Comparison of ENCODE assay signal across 31 mouse cellular contexts in the genomic region with DNA sequence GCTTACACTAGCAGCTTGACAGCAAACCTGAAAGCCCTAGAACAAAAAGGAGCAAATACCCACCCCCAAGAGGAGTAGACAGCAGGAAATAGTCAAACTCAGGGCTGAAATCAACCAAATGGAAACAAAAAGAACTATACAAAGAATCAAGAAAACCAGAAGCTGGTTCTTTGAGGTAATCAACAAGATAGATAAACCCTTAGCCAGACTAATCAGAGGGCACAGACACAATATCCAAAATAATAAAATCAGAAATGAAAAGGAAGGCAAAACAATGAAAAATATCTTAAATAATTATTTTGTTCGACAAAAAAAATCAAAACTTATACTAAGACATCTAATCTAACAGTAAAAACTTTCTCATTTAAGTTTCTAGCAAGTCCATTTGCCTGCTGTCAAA.
"Had no signal": no experiment of that assay in that cellular context is flagged by ENCODE, and none has a peak within 500 bp of the region (broad histone marks: within the 10 kb centered on the region; RNA-seq: fewer than 3 reads in every experiment).

No protein-coding gene starts in this region.

- H3K4me3 ChIP-seq: heart, embryonic 10.5 days; heart, embryonic 12.5 days; heart, embryonic 13.5 days; heart, embryonic 15.5 days; hindbrain, embryonic 10.5 days; hindbrain, embryonic 12.5 days; hindbrain, embryonic 13.5 days; hindbrain, embryonic 15.5 days; intestine, embryonic 15.5 days; kidney, embryonic 15.5 days; layer of hippocampus, adult 2 months; left cerebral cortex, adult 2 months had no signal

- H3K4me1 ChIP-seq: heart, embryonic 10.5 days; heart, embryonic 12.5 days; heart, embryonic 13.5 days; heart, embryonic 15.5 days; hindbrain, embryonic 10.5 days; hindbrain, embryonic 12.5 days; hindbrain, embryonic 13.5 days; hindbrain, embryonic 15.5 days; intestine, embryonic 15.5 days; kidney, embryonic 15.5 days had no signal

- DNase-seq: heart, postnatal 10 days; heart, postnatal 14 days; heart, postnatal 36 days; heart, postnatal 4 days; kidney, adult 11 months; kidney, adult 18-20 months; kidney, adult 2 months; kidney, adult 8-10 months; kidney, adult 9 months; kidney, postnatal 10 days; kidney, postnatal 14 days; kidney, postnatal 25 days; kidney, postnatal 36 days; kidney, postnatal 4 days; layer of hippocampus, adult 9-11 months; layer of hippocampus, postnatal 36 days had no signal

- H3K27me3 ChIP-seq: heart, embryonic 12.5 days; heart, embryonic 13.5 days; heart, embryonic 15.5 days; hindbrain, embryonic 12.5 days; hindbrain, embryonic 13.5 days; hindbrain, embryonic 15.5 days; intestine, embryonic 15.5 days; kidney, embryonic 15.5 days had no signal

- H3K27ac ChIP-seq: heart, embryonic 10.5 days; heart, embryonic 13.5 days; heart, embryonic 15.5 days; hindbrain, embryonic 10.5 days; hindbrain, embryonic 12.5 days; hindbrain, embryonic 13.5 days; hindbrain, embryonic 14.5 days; hindbrain, embryonic 15.5 days; hindbrain, postnatal 0 days; intestine, embryonic 15.5 days; kidney, embryonic 15.5 days; kidney, postnatal 0 days; layer of hippocampus, adult 2 months; left cerebral cortex, adult 2 months had no signal

- H3K9me3 ChIP-seq: heart, embryonic 10.5 days; heart, embryonic 12.5 days; heart, embryonic 13.5 days; heart, embryonic 15.5 days; hindbrain, embryonic 10.5 days; hindbrain, embryonic 12.5 days; hindbrain, embryonic 13.5 days; hindbrain, embryonic 15.5 days; intestine, embryonic 15.5 days; kidney, embryonic 15.5 days had no signal

- H3K9ac ChIP-seq: heart, embryonic 12.5 days; heart, embryonic 13.5 days; heart, embryonic 15.5 days; hindbrain, embryonic 12.5 days; hindbrain, embryonic 13.5 days; hindbrain, embryonic 14.5 days; hindbrain, embryonic 15.5 days; intestine, embryonic 15.5 days; kidney, embryonic 15.5 days had no signal

- H3K36me3 ChIP-seq: heart, embryonic 10.5 days; heart, embryonic 12.5 days; heart, embryonic 13.5 days; heart, embryonic 15.5 days; hindbrain, embryonic 10.5 days; hindbrain, embryonic 12.5 days; hindbrain, embryonic 13.5 days; hindbrain, embryonic 15.5 days; intestine, embryonic 15.5 days; kidney, embryonic 15.5 days had no signal
